16 mouse cellular contexts compared by ENCODE assay signal in genomic region chr4:44942237-44942636, GRCm38 (mm10).
"Had no signal": no experiment of that assay in that cellular context is flagged by ENCODE, and none has a peak within 500 bp of the region (broad histone marks: within the 10 kb centered on the region; RNA-seq: fewer than 3 reads in every experiment).

No protein-coding gene starts in this region.

- H3K27me3 ChIP-seq: limb, embryonic 15.5 days; liver, embryonic 15.5 days; midbrain, embryonic 13.5 days; neural tube, embryonic 12.5 days had no signal

- H3K9ac ChIP-seq: limb, embryonic 15.5 days; liver, embryonic 15.5 days; lung, embryonic 14.5 days; midbrain, embryonic 13.5 days; neural tube, embryonic 12.5 days had no signal

- H3K9me3 ChIP-seq: limb, embryonic 15.5 days; liver, embryonic 15.5 days; midbrain, embryonic 13.5 days; neural tube, embryonic 12.5 days had no signal

- H3K27ac ChIP-seq: kidney, postnatal 0 days; limb, embryonic 15.5 days; liver, embryonic 15.5 days; macrophage; midbrain, embryonic 13.5 days; neural tube, embryonic 12.5 days had no signal

- H3K4me3 ChIP-seq: limb, embryonic 15.5 days; liver, embryonic 15.5 days; midbrain, embryonic 13.5 days; neural tube, embryonic 12.5 days had no signal

- DNase-seq: kidney, adult 11 months; kidney, adult 9 months; kidney, postnatal 36 days; layer of hippocampus, adult 9-11 months; layer of hippocampus, postnatal 36 days; lung, embryonic 14.5 days; lung, postnatal 10 days; thymus, adult 18-20 months; thymus, postnatal 14 days had no signal

- H3K4me1 ChIP-seq: limb, embryonic 15.5 days; midbrain, embryonic 13.5 days; neural tube, embryonic 12.5 days had no signal

- ATAC-seq: inflammation-experienced regulatory T-cells, adult 6 months; midbrain, embryonic 13.5 days had no signal

- H3K4me2 ChIP-seq: limb, embryonic 15.5 days; liver, embryonic 15.5 days; lung, embryonic 14.5 days; midbrain, embryonic 13.5 days; neural tube, embryonic 12.5 days had no signal

- H3K36me3 ChIP-seq: limb, embryonic 15.5 days; liver, embryonic 15.5 days; midbrain, embryonic 13.5 days; neural tube, embryonic 12.5 days had no signal
